Mouse (Mus musculus): Measurements from ENCODE around the gene Tnfrsf8. TPM values are rescaled to one million over a fixed set of nuclear protein-coding genes. Genes with fewer than 3 reads are reported as not detected.
"Not testable (repeated sequence)": the region's sequence is repeated elsewhere in the genome, so short reads cannot be mapped to it uniquely, and the experiment has no call there.

Gene Tnfrsf8
- polyA plus RNA-seq, 1 experiment from 2014 or later, result 0.11 TPM

DNA sequence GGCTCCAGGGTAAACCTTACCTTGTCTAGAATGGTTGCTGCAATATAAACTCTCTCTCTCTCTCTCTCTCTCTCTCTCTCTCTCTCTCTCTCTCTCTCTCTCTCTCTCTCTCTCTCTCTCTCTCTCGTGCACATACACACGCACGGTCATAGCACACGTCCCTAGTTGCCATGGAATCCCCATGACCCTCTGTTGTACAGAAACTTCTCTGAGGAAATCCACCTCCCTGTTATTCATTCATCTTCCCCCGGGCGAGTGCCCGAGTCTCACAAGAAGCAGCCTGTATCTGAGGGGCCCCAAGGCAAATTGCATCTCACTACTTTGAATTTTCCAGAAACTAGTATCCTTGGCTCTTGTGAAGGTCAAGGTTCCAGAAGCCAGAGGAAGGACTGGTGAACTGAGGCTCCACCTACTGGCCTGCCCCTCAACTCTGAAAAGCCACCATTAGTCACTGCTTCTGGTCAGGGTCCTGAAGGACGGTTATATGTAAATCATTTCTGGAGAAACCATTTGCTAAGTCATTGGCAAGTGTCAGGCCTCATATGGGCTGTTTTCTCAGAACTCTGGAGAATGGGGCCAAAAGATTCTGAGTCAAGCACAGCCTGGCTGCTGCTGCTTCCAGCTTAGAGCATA is 8.1 kb upstream of the Tnfrsf8 start:
- 58% methylated on average over 8 of the region's 8 CpGs for WGBS
- H3K36me3 ChIP-seq, result no peaks in the 10 kb centered on the region
- no peak overlapping the region for H3K4me3 ChIP-seq (replicated peaks)
- no peaks in the 10 kb centered on the region for H3K27me3 ChIP-seq (replicated peaks)
- H3K9me3 ChIP-seq, result no peaks in the 10 kb centered on the region
- H3K4me2 ChIP-seq (replicated peaks), result no peak overlapping the region
- no peaks in the 10 kb centered on the region for H3K4me1 ChIP-seq (replicated peaks)
- no peak overlapping the region for H3K9ac ChIP-seq
- H3K27ac ChIP-seq, result no peak overlapping the region
- ATAC-seq, result no peak

DNA sequence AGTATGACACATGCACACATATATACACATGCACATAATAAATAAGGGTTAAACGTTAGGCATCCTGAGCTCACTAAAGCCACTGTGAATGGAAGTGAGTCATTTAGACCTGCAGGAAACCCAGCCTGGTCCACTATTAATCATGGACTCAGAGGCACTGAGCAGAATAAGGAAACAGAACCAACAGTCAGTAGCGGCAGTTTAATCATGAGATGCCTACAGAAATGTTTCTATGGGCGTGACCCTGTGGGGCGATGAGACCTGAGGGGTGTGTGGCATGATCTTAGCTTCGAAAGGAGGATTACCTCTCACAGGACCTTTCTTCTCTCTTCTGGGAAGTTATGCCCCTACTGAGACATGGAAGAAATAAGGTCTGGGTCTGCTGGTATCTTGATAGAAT is 7.2 kb upstream of the Tnfrsf8 start:
- Histone ChIP-seq H3K4me3 (replicated peaks) (no peak overlapping the region), H3K4me1 (replicated peaks) (no peaks in the 10 kb centered on the region), H3K27ac (no peak overlapping the region), H3K4me2 (replicated peaks) (no peak overlapping the region), H3K9ac (no peak overlapping the region), H3K36me3 (no peaks in the 10 kb centered on the region), H3K9me3 (no peaks in the 10 kb centered on the region), H3K27me3 (replicated peaks) (no peaks in the 10 kb centered on the region)
- ATAC-seq, result no peak
- WGBS, result 84% methylated on average over 5 of the region's 5 CpGs

DNA sequence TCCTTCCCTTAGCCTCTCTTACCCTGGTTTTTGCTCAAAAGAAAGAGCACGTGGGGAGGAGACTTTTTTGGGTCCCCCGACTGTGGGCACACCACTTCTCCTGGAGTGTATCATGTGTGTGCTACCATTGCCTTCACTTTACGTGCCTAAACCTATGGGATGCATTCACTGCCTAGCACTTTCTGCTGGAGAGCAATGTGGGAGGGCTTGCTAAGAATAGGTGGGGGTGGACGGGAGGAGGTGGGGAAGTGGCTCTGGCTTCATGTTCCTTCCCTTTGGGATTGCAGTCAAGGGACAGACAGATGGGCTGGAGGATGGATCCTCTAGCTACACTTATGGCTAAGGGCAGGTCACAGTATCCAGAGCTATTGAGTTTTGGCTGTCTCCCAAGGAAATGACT is 5.7 kb upstream of the Tnfrsf8 start:
- WGBS, result 72% methylated on average over 4 of the region's 4 CpGs

DNA sequence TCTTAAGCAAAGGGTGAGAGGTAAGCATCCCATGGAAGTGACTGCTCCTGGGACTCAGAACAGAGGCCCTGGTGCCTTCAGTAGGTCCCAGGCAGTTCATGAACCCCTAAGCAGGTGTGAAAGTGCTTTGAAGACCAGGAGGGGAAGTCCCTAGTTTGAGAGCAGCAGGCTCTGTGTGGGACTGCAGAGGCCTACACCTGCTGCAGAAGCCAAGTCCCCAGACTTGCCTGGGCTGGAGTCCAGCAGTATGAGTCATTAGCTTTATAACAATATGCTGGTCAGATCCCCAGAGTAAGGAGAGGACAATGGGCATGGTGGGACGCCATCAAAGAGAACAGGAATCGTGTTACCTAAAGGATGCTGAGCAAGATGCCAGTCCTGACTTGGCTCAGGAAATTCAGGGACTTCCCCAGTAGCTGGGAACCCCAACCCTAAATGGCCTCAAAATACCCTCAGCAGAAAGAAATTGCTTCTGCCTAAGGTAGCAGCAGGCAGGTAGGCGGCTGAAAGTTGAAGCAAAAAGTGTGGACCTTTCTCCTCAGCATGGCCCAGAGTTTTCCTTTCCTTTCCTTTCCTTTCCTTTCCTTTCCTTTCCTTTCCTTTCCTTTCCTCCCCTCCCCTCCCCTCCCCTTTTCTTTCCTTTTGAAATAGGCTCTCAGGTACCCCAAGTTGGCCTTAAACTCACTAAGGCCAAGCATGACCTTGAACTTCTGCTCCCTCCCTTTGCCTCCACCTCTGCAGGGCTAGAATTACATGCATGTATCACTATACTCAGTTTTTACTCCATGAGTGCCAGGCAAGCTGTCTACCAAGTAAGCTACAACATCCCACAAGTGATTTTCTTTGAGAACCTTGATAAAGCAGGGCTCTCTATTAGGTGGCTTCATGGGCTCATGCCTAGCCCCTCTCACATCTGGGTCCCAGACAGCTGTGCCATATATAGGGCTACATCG is 4.6 kb upstream of the Tnfrsf8 start:
- Histone ChIP-seq H3K4me3 (replicated peaks) (no peak overlapping the region), H3K27ac (no peak overlapping the region), H3K27me3 (replicated peaks) (peaks cover 10% of the 10 kb centered on the region), H3K9ac (no peak overlapping the region), H3K36me3 (no peaks in the 10 kb centered on the region), H3K9me3 (no peaks in the 10 kb centered on the region), H3K4me2 (replicated peaks) (no peak overlapping the region), H3K4me1 (replicated peaks) (no peaks in the 10 kb centered on the region)
- 72% methylated on average over 4 of the region's 4 CpGs for WGBS
- 0 out of 2 replicates have a peak, but pooled peaks have one; percentile 20 for ATAC-seq

More for the DNA sequence above, 5.7 kb upstream of the Tnfrsf8 start:
- no peak for ATAC-seq
- Histone ChIP-seq H3K9ac (no peak overlapping the region), H3K36me3 (no peaks in the 10 kb centered on the region), H3K27ac (no peak overlapping the region), H3K4me2 (replicated peaks) (no peak overlapping the region), H3K9me3 (no peaks in the 10 kb centered on the region), H3K4me3 (replicated peaks) (no peak overlapping the region), H3K27me3 (replicated peaks) (no peaks in the 10 kb centered on the region; the same call in 1 of the 2 replicates), H3K4me1 (replicated peaks) (no peaks in the 10 kb centered on the region)

DNA sequence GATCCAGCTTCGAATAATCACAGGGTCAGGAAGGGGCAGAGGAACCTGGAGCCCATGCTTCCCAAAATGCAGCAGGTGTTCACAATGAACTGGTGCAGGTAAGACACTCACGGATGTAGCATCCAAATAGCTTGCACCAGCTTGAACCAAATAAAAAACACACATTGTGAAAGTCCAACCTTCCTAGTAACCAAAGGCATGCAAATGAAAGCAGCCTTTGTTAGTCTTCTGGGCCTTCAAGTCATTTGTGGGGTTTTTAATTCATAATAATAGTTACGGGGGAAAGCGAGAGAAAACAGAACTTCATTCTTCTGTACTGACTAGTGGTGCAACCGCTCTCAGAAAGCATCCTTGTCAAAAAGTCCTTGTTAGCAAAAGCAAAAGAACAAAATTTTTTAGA is 1.7 kb upstream of the Tnfrsf8 start:
- Histone ChIP-seq H3K36me3 (no peaks in the 10 kb centered on the region), H3K9ac (no peak overlapping the region), H3K4me1 (replicated peaks) (no peaks in the 10 kb centered on the region), H3K27ac (no peak overlapping the region), H3K27me3 (replicated peaks) (peaks cover 13% of the 10 kb centered on the region), H3K4me3 (replicated peaks) (no peak overlapping the region), H3K9me3 (no peaks in the 10 kb centered on the region), H3K4me2 (replicated peaks) (no peak overlapping the region)
- WGBS, result 80% methylated on average over 5 of the region's 5 CpGs
- no peak for ATAC-seq

DNA sequence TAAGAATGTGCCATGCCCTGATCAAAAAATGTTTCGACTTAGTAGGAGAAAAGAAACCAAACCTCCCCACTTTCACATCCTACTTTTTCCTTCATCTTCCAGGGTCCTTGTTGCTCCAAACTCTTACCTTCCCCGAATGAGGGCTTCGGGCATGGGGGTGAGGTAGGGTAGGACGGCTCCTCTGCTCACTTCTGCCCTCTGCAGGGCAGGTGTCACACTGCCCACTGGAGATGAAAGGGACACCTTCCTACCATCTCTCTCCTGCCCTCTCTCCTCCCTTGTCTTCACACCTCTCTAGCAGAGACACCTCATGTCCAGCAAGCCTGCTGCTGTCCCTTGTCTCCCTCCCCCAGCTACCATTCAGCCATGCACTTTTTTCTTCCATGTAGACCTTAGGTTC is 998 bp downstream of the Tnfrsf8 start:
- Histone ChIP-seq H3K9ac (no peak overlapping the region), H3K9me3 (no peaks in the 10 kb centered on the region), H3K4me3 (replicated peaks) (no peak overlapping the region), H3K4me1 (replicated peaks) (no peaks in the 10 kb centered on the region), H3K4me2 (replicated peaks) (no peak overlapping the region), H3K27ac (no peak overlapping the region), H3K27me3 (replicated peaks) (peaks cover 13% of the 10 kb centered on the region), H3K36me3 (no peaks in the 10 kb centered on the region)
- no peak for ATAC-seq
- WGBS, result 82% methylated on average over 4 of the region's 4 CpGs

DNA sequence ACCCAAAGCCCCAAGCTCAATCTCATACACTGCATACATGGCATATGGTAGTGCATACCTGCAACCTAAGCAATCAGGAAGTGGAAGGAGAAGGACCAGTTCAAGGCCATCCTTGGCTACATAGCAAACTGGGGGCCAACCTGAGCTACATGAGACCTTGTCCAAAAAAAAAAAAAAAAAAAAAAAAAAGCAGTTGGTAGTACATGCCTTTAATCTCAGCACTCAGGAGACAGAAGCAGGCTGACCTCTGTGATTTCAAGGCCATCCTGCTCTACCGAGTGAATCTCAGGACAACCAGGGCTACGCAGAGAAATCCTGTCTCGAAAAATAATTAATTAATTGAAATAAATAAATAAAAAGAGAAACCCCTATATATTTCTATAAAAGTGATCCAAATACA is 1.7 kb downstream of the Tnfrsf8 start:
- Histone ChIP-seq H3K36me3 (no peaks in the 10 kb centered on the region), H3K4me3 (replicated peaks) (no peak overlapping the region), H3K9me3 (no peaks in the 10 kb centered on the region), H3K9ac (no peak overlapping the region), H3K27me3 (replicated peaks) (peaks cover 13% of the 10 kb centered on the region), H3K4me2 (replicated peaks) (no peak overlapping the region), H3K4me1 (replicated peaks) (no peaks in the 10 kb centered on the region), H3K27ac (no peak overlapping the region)
- 89% methylated on average over 3 of the region's 3 CpGs for WGBS
- ATAC-seq, result no peak

DNA sequence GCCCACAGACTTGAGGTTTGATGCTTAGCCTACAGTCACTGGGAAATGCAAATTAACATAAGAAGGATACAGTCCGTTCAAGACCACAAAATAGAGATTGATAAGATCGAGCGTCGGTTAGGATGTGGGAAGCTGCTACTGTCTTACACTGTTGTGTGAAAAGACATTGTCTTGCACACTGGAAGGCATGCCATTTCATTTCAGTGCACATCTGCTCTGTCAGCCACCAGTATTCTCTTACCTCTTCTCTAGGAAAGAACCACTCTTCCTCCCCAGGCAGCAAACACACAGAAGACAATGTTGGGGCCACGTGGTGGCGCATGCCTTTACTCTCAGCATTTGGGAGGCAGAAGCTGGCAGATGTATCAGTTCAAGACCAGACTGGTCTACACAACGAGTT is 2.4 kb downstream of the Tnfrsf8 start:
- Histone ChIP-seq H3K27ac (no peak overlapping the region), H3K9me3 (no peaks in the 10 kb centered on the region), H3K9ac (no peak overlapping the region), H3K36me3 (no peaks in the 10 kb centered on the region), H3K4me3 (replicated peaks) (no peak overlapping the region), H3K27me3 (replicated peaks) (peaks cover 13% of the 10 kb centered on the region), H3K4me2 (replicated peaks) (no peak overlapping the region), H3K4me1 (replicated peaks) (no peaks in the 10 kb centered on the region)
- 76% methylated on average over 7 of the region's 7 CpGs for WGBS
- no peak for ATAC-seq

DNA sequence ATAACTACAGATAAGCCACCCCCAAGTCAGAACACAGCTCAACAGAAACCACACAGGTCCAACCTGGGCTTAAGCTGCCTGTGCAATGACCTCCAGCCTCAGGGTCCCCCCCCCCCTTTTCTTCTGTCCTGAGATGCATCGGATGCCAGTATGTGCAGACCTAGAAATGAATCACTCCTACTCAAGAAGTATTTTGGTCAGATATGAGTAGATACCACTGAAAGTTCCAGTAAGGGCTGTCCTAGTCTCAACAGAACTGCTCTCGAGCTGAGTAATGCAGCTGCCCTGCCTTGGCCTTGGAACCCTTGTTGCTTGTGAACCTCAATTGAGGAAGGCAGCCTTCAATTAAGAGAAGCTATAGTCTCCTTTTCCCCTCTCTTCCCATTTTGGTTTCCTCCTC is 4.1 kb downstream of the Tnfrsf8 start:
- Histone ChIP-seq H3K4me1 (replicated peaks) (no peaks in the 10 kb centered on the region), H3K4me3 (replicated peaks) (no peak overlapping the region), H3K27ac (no peak overlapping the region), H3K36me3 (no peaks in the 10 kb centered on the region), H3K9me3 (no peaks in the 10 kb centered on the region), H3K27me3 (replicated peaks) (peaks cover 13% of the 10 kb centered on the region), H3K4me2 (replicated peaks) (no peak overlapping the region), H3K9ac (no peak overlapping the region)
- ATAC-seq, result no peak
- 79% methylated on average over 2 of the region's 2 CpGs for WGBS

DNA sequence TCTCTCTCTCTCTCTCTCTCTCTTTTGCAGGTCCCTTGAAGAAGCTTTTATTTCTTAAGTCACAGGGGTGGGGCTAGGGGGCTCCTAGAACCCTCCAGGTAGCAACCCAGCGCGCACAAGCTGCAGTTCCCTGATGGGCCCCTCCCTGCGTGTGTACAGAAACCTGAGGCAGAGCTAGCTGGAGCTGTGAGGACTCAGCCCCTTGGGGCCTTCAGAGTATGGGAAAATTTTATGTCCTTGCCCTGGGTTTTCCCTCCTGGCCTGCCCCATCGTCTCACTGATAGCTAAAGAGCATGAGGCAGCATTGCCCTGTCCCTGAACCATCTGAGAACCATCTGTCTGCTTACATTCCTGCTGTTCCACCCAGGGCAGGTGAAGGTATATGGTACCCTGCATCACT is 8.5 kb downstream of the Tnfrsf8 start:
- Histone ChIP-seq H3K4me3 (replicated peaks) (no peak overlapping the region), H3K9me3 (no peaks in the 10 kb centered on the region), H3K27me3 (replicated peaks) (no peaks in the 10 kb centered on the region), H3K36me3 (no peaks in the 10 kb centered on the region), H3K9ac (no peak overlapping the region), H3K4me1 (replicated peaks) (no peaks in the 10 kb centered on the region), H3K27ac (no peak overlapping the region), H3K4me2 (replicated peaks) (no peak overlapping the region)
- WGBS, result 18% methylated on average over 4 of the region's 4 CpGs
- ATAC-seq, result peak; percentile 78

DNA sequence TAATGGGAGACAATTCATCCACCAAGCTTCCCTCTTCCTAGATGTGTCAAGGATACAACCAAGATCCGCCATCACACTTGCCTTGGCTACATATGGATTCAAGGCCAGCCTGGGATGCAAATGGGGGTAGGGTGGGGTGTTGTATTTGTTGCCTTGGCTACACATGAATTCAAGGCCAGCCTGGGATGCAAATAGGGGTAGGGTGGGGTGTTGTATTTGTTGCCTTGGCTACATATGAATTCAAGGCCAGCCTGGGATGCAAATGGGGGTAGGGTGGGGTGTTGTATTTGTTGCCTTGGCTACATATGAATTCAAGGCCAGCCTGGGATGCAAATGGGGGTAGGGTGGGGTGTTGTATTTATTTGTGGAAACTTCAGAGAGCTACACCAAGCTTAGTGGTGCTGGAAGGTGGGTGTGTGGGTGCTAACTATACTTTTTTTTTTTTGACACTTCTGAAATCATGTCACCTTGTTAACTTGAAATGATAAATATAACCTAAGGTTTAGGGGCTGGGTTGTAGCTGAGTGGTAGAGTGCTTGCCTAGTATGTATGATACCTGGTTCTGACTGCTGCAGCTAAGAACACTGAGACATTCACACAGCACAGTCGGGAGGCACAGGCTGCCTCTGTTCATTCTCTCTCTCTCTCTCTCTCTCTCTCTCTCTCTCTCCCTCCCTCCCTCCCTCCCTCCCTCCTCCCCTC is 9.2 kb downstream of the Tnfrsf8 start:
- H3K36me3 ChIP-seq; H3K4me1 ChIP-seq (replicated peaks); H3K4me2 ChIP-seq (replicated peaks); H3K27ac ChIP-seq; H3K4me3 ChIP-seq (replicated peaks); H3K27me3 ChIP-seq (replicated peaks); H3K9ac ChIP-seq; ATAC-seq; H3K9me3 ChIP-seq: not testable (repeated sequence)
- WGBS, result 43% methylated on average over 2 of the region's 2 CpGs

DNA sequence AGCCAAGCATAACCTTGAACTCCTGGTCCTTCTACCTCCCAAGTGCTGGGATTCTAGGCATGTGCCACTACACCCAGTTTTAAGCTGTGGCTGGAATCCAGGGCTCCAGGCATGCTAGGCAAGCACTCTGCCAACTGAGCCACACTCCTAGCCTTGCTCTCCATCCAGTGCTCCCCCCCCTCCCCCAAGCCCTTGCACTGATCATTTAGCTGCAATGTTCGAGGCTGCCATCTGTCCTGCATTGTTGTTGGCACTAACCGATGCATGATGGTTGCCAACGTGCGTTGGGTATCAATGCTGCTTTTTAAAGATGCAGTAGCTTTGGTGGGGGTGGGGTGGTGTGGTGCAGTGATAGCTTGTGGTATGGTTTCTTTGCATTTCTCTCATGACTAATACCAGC is 10.9 kb downstream of the Tnfrsf8 start:
- WGBS, result 85% methylated on average over 4 of the region's 4 CpGs
- Histone ChIP-seq H3K27me3 (replicated peaks) (no peaks in the 10 kb centered on the region), H3K36me3 (no peaks in the 10 kb centered on the region), H3K4me1 (replicated peaks) (no peaks in the 10 kb centered on the region), H3K9me3 (no peaks in the 10 kb centered on the region), H3K27ac (no peak overlapping the region), H3K4me3 (replicated peaks) (no peak overlapping the region), H3K4me2 (replicated peaks) (no peak overlapping the region), H3K9ac (no peak overlapping the region)
- no peak for ATAC-seq
